Mouse (Mus musculus) brain, embryonic 14.5 days (tissue): ENCODE results near the gene Osbpl11.

Source experiments
- CTCF ChIP-seq: fragments of 200-500 bp; IDR thresholded peaks from 2 replicates; pipeline ENCODE4 v1.5.1; 2012; ENCODE audit warnings: inconsistent platforms, mild to moderate bottlenecking, moderate library complexity, borderline replicate concordance; ENCODE audit not compliant: insufficient read depth, insufficient read length; ENCODE audit errors: extremely low read depth
- POLR2A ChIP-seq: fragments of 200-500 bp; IDR thresholded peaks from 2 replicates; pipeline ENCODE4 v1.6.1; 2012; ENCODE audit warnings: mild to moderate bottlenecking, inconsistent platforms, borderline replicate concordance; ENCODE audit not compliant: poor library complexity, insufficient read depth, insufficient read length, severe bottlenecking; ENCODE audit errors: extremely low read depth

DNA sequence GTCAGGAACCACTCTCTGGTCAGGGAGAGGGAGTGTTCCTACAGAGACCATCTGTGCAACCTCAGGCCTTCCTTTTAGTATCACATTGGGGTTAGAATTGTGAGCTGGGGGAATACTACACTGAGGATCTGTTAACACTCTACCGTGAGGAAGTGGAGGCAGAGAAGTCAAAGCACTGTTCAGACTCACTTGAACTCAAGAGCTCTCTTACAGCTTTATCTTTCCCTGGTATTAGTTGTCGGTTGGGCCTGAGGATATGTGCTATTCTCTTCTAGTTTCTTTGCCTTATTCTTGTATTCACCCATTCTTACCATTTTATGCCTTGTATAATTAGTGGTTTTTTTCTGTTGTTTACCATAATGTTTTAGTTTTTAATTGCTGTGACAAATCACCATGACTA lies 73.7 kb downstream of the Osbpl11 start:
- TF ChIP-seq CTCF = no peak
- no peak for TF ChIP-seq POLR2A
